Mouse (Mus musculus) right cerebral cortex, postnatal 14 days (tissue): ENCODE measurements around the gene Bahcc1.

Source experiments
- DNase-seq: peaks from one replicate; pipeline ENCODE4 v3.0.0; 2022

Gene Bahcc1

GRCm38 (mm10) chr11:120232230-120233097 is at the start of gene Bahcc1:
Bahcc1 (plus strand) TSS chr11:120232947.
- peak; percentile 100 for DNase-seq

- DNase-seq: no peak
Measured at GRCm38 (mm10) chr11:120183180-120183579, 49.6 kb upstream of the Bahcc1 start.

- DNase-seq: no peak
Measured at GRCm38 (mm10) chr11:120183708-120184107, 49.0 kb upstream of the Bahcc1 start.

- DNase-seq: no peak
Measured at GRCm38 (mm10) chr11:120184371-120185315, 48.1 kb upstream of the Bahcc1 start.

- no peak for DNase-seq
Measured at GRCm38 (mm10) chr11:120185316-120186141, 47.2 kb upstream of the Bahcc1 start.

- no peak for DNase-seq
Measured at GRCm38 (mm10) chr11:120186145-120186740, 46.5 kb upstream of the Bahcc1 start.

- no peak for DNase-seq
Measured at GRCm38 (mm10) chr11:120186821-120187235, 45.9 kb upstream of the Bahcc1 start.

GRCm38 (mm10) chr11:120187236-120188101 is 45.3 kb upstream of the Bahcc1 start:
- no peak for DNase-seq

- DNase-seq: peak; percentile 35
Measured at GRCm38 (mm10) chr11:120188102-120188480, 44.7 kb upstream of the Bahcc1 start.

- DNase-seq: peak; percentile 35
Measured at GRCm38 (mm10) chr11:120188481-120189441, 44.0 kb upstream of the Bahcc1 start.

GRCm38 (mm10) chr11:120189459-120190312 is 43.1 kb upstream of the Bahcc1 start:
- DNase-seq: peak; percentile 99

GRCm38 (mm10) chr11:120190526-120191412 is 42.0 kb upstream of the Bahcc1 start:
- no peak for DNase-seq

- DNase-seq: no peak
Measured at GRCm38 (mm10) chr11:120198831-120199230, 33.9 kb upstream of the Bahcc1 start.

- DNase-seq: no peak
Measured at GRCm38 (mm10) chr11:120199766-120200165, 33.0 kb upstream of the Bahcc1 start.

- DNase-seq: no peak
Measured at GRCm38 (mm10) chr11:120200621-120201020, 32.1 kb upstream of the Bahcc1 start.

GRCm38 (mm10) chr11:120204200-120204599 is 28.5 kb upstream of the Bahcc1 start:
- no peak for DNase-seq

- no peak for DNase-seq
Measured at GRCm38 (mm10) chr11:120206069-120206668, 26.6 kb upstream of the Bahcc1 start.
